ENCODE assay signal across 8 mouse cellular contexts in genomic region chr15:102511285-102511833, GRCm38 (mm10). TPM values are rescaled to one million over a fixed set of nuclear protein-coding genes. Genes with fewer than 3 reads are reported as not detected.
DNase-seq lines count a peak whose midpoint lies in the region; ATAC-seq and TF ChIP-seq lines count a peak whose summit lies in the region.

No protein-coding gene starts in this region.

- peak; percentile 47 for DNase-seq in cerebellum, adult 9-11 months
- DNase-seq in cerebellum, postnatal 25 days, result no peak
- DNase-seq in testis, postnatal 10 days (ENCODE audit: low spot score), result no peak
- no peak for DNase-seq in urinary bladder, postnatal 36 days (ENCODE audit: low spot score in 2 of 2)
- DNase-seq in ovary, postnatal 36 days (ENCODE audit: low spot score), result no peak

- no peak overlapping the region for H3K9ac ChIP-seq in liver, embryonic 15.5 days

- peaks cover 20% of the 10 kb centered on the region for H3K4me1 ChIP-seq in testis, adult 2 months (ENCODE audit: control insufficient read depth, insufficient read depth, low read length)
- peaks cover 29% of the 10 kb centered on the region for H3K4me1 ChIP-seq in liver, embryonic 15.5 days (replicated peaks)

- H3K27ac ChIP-seq in testis, adult 2 months (ENCODE audit: control insufficient read depth, insufficient read depth, low read depth, low read length), result no peak overlapping the region
- no peak overlapping the region for H3K27ac ChIP-seq in liver, embryonic 15.5 days (replicated peaks)

- TF ChIP-seq POLR2A in testis, adult 2 months (IDR thresholded peaks at IDR 0.05; ENCODE audit: control insufficient read depth, low read depth, low read length), result no peak

- 36% methylated on average over 6 of the region's 6 CpGs for WGBS in liver, embryonic 15.5 days (ENCODE audit: insufficient replicate concordance)

- no peak for TF ChIP-seq CTCF in testis, adult 2 months (IDR thresholded peaks at IDR 0.05; ENCODE audit: control insufficient read depth, insufficient read depth, insufficient replicate concordance, low read depth, low read length)

- peak overlapping the region; percentile 83 for H3K4me3 ChIP-seq in testis, adult 2 months (ENCODE audit: control insufficient read depth, low read depth, low read length)
- H3K4me3 ChIP-seq in liver, embryonic 15.5 days (replicated peaks), result no peak overlapping the region

- no peaks in the 10 kb centered on the region for H3K9me3 ChIP-seq in liver, embryonic 15.5 days (replicated peaks)

- ATAC-seq in liver, embryonic 15.5 days (ENCODE audit: insufficient read depth), result no peak
- ATAC-seq in activated CD4-positive, CD25-positive, alpha-beta regulatory T cell, adult 4 months, result no peak

- peak overlapping the region; percentile 96; the same call in 1 of the 2 replicates for H3K4me2 ChIP-seq in liver, embryonic 15.5 days

- H3K27me3 ChIP-seq in testis, adult 2 months (ENCODE audit: control insufficient read depth, insufficient read depth, low read length), result no peaks in the 10 kb centered on the region
- H3K27me3 ChIP-seq in liver, embryonic 15.5 days, result peaks cover 41% of the 10 kb centered on the region

- H3K36me3 ChIP-seq in testis, adult 2 months (ENCODE audit: control insufficient read depth, insufficient read depth, low read length), result no peaks in the 10 kb centered on the region
- H3K36me3 ChIP-seq in liver, embryonic 15.5 days (replicated peaks), result no peaks in the 10 kb centered on the region

RNA-seq across cellular contexts. Expression of gene Map3k12, which starts 5.5 kb away (rescaled TPM):
- 7.0 and 7.8 TPM in 2 replicates for polyA plus RNA-seq in testis, adult 2 months (2012; rRNA removed)
- 1.5 TPM in 2 replicates for polyA plus RNA-seq in liver, embryonic 15.5 days (2015; fragmentation: Nextera tagmentation; extraction: Ambion mirVana)
- 1 to 10 TPM; 5.5 to 6.2 TPM for polyA plus RNA-seq in activated CD4-positive, CD25-positive, alpha-beta regulatory T cell, adult 4 months (2017; shearing (Covaris generic))

RNA-seq across cellular contexts. Expression of gene Tarbp2, which starts 6.6 kb away (rescaled TPM):
- polyA plus RNA-seq in testis, adult 2 months (2012; rRNA removed), result 335 and 372 TPM in 2 replicates
- polyA plus RNA-seq in liver, embryonic 15.5 days (2015; fragmentation: Nextera tagmentation; extraction: Ambion mirVana), result 42.0 and 46.8 TPM in 2 replicates
- 10 to 100 TPM; 25.3 to 25.9 TPM for polyA plus RNA-seq in activated CD4-positive, CD25-positive, alpha-beta regulatory T cell, adult 4 months (2017; shearing (Covaris generic))

RNA-seq across cellular contexts. Expression of gene Gm10337, which starts 7.8 kb away (rescaled TPM):
- polyA plus RNA-seq in testis, adult 2 months (2012; rRNA removed), result not detected in 2 replicates
- not detected in 2 replicates for polyA plus RNA-seq in liver, embryonic 15.5 days (2015; fragmentation: Nextera tagmentation; extraction: Ambion mirVana)
- polyA plus RNA-seq in activated CD4-positive, CD25-positive, alpha-beta regulatory T cell, adult 4 months (2017; shearing (Covaris generic)), result not detected

RNA-seq across cellular contexts. Expression of gene Npff, which starts 13.4 kb away (rescaled TPM):
- polyA plus RNA-seq in testis, adult 2 months (2012; rRNA removed), result 0.67 and 0.77 TPM in 2 replicates
- 0.63 and 1.1 TPM in 2 replicates for polyA plus RNA-seq in liver, embryonic 15.5 days (2015; fragmentation: Nextera tagmentation; extraction: Ambion mirVana)
- 1 to 10 TPM; 3.7 to 5.7 TPM for polyA plus RNA-seq in activated CD4-positive, CD25-positive, alpha-beta regulatory T cell, adult 4 months (2017; shearing (Covaris generic))

RNA-seq across cellular contexts. Expression of gene Pcbp2, which starts 41.0 kb away (rescaled TPM):
- 1,040 and 1,129 TPM in 2 replicates for polyA plus RNA-seq in testis, adult 2 months (2012; rRNA removed)
- 64.1 and 73.9 TPM in 2 replicates for polyA plus RNA-seq in liver, embryonic 15.5 days (2015; fragmentation: Nextera tagmentation; extraction: Ambion mirVana)
- polyA plus RNA-seq in activated CD4-positive, CD25-positive, alpha-beta regulatory T cell, adult 4 months (2017; shearing (Covaris generic)), result 100 to 1,000 TPM; 208 to 220 TPM
